Mouse (Mus musculus) liver, adult 2 months (tissue): ENCODE results near the gene Lingo3. TPM values are rescaled to one million over a fixed set of nuclear protein-coding genes. Genes with fewer than 3 reads are reported as not detected.
A peak's percentile ranks its signal among the peaks of the same experiment; 100 is the strongest.

ENCODE experiments used
- DNase-seq: peaks from one replicate; pipeline ENCODE4 v3.0.0-alpha.2; 2011; ENCODE audit warnings: low read depth, low spot score; ENCODE audit errors: extremely low read depth
- H3K27ac ChIP-seq: fragments of 200-500 bp; replicated peaks from 2 replicates; pipeline ENCODE4 v1.5.1; 2012; ENCODE audit warnings: low read depth, mild to moderate bottlenecking, control low read depth, inconsistent platforms, low read length; ENCODE audit not compliant: insufficient read depth
- H3K27me3 ChIP-seq: fragments of 200-500 bp; 2 replicates; pipeline ENCODE4 v1.6.1; 2012; ENCODE audit warnings: mild to moderate bottlenecking, moderate library complexity, low read length, inconsistent platforms; ENCODE audit not compliant: control insufficient read depth, insufficient read depth
- H3K36me3 ChIP-seq: fragments of 200-500 bp; 2 replicates; pipeline ENCODE4 v1.6.1; 2012; ENCODE audit warnings: low read length, inconsistent platforms; ENCODE audit not compliant: control insufficient read depth, insufficient read depth
- H3K4me1 ChIP-seq: fragments of 200-500 bp; 2 replicates; pipeline ENCODE4 v1.6.1; 2011; ENCODE audit warnings: low read length; ENCODE audit not compliant: control insufficient read depth, insufficient read depth
- H3K4me3 ChIP-seq: fragments of 200-500 bp; 2 replicates; pipeline ENCODE4 v1.5.1; 2011; ENCODE audit warnings: low read depth, mild to moderate bottlenecking, control low read depth, low read length, moderate library complexity; ENCODE audit not compliant: insufficient read depth
- H3K79me2 ChIP-seq: fragments of 200-500 bp; 2 replicates; pipeline ENCODE4 v1.6.1; 2012; ENCODE audit warnings: inconsistent platforms, mild to moderate bottlenecking, low read length, moderate library complexity; ENCODE audit not compliant: control insufficient read depth, insufficient read depth
- H3K9ac ChIP-seq: fragments of 200-500 bp; 2 replicates; pipeline ENCODE4 v1.6.1; 2012; ENCODE audit warnings: low read depth, mild to moderate bottlenecking, control low read depth, inconsistent platforms, low read length
- CTCF ChIP-seq: fragments of 200-500 bp; IDR thresholded peaks from 2 replicates; pipeline ENCODE4 v1.5.1; 2011; ENCODE audit warnings: low read depth, low read length, control low read depth
- POLR2A ChIP-seq: fragments of 200-500 bp; IDR thresholded peaks from 2 replicates; pipeline ENCODE4 v1.6.1; 2011; ENCODE audit warnings: low read length, control low read depth; ENCODE audit not compliant: insufficient read depth; ENCODE audit errors: extremely low read depth
- WGBS: fragments of 180-500 bp; shearing (Covaris S2); methylation state at CpG from one replicate; pipeline ENCODE4 v1.1.7; 2018; 5-methylcytosine and 5-hydroxymethylcytosine counted together
- polyA plus RNA-seq: library from polyadenylated mRNA; depleted of rRNA; stranded (reverse); fragments of >200 nt; gene quantifications from 2 replicates; pipeline ENCODE4 v1.2.3, GENCODE M21; 2012
- total RNA-seq: library from RNA; depleted of rRNA; stranded (reverse); fragments of >200 nt; gene quantifications from 2 replicates; pipeline ENCODE4 v1.2.3, GENCODE M21; 2014

Lingo3 gene
- total and polyA plus RNA-seq, 2 experiments: 0.05 TPM; not detected in 1

DNA sequence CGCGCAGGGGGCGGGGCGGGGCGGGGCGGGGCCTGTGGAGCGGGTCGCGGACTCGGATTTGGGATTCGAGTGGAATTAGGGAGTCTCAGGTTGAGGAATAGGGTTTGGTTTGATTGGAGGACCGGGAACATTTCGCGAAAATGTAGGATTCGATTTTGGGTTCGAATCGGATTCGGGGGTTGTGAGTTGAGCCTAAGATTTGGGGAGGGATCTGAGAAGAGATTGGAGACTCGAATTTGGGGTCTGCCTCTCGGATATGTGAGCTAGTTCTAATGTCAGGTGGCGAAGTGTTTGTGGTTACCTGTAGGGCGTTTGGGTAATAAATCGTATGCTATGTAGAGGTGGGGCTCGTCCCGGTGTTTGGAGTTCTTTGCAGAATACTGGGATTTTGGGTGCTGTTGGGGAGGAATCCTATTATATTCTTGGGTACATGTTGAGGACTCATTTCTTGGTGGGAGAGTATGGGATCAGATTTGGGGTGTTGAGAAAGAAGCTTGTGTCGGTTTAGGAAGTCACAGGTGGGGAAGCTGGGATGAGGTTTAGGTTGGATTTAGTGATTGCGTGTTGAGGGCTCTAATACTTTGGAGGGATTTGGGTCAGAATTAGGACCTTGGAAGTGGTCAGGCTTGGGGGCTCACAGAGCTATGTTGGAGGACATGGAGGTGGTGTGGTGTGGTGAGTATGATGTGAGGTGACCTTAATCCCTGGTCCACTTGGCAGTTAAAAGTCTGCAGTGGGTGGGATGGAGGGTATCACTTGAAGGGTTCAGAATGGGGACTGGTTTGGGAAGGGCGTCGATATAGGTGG lies 16.6 kb downstream of the Lingo3 start:
- no peak for TF ChIP-seq POLR2A
- TF ChIP-seq CTCF: no peak
- Histone ChIP-seq H3K27ac (peak overlapping the region; percentile 56), H3K79me2 (peaks cover 16% of the 10 kb centered on the region; the same call in 1 of the 2 replicates), H3K4me3 (peak overlapping the region; percentile 99), H3K4me1 (peaks cover 37% of the 10 kb centered on the region), H3K27me3 (no peaks in the 10 kb centered on the region), H3K9ac (peak overlapping the region; percentile 99), H3K36me3 (peaks cover 8% of the 10 kb centered on the region)
- peak; percentile 17 for DNase-seq
- 3% methylated on average over 29 of the region's 29 CpGs for WGBS

DNA sequence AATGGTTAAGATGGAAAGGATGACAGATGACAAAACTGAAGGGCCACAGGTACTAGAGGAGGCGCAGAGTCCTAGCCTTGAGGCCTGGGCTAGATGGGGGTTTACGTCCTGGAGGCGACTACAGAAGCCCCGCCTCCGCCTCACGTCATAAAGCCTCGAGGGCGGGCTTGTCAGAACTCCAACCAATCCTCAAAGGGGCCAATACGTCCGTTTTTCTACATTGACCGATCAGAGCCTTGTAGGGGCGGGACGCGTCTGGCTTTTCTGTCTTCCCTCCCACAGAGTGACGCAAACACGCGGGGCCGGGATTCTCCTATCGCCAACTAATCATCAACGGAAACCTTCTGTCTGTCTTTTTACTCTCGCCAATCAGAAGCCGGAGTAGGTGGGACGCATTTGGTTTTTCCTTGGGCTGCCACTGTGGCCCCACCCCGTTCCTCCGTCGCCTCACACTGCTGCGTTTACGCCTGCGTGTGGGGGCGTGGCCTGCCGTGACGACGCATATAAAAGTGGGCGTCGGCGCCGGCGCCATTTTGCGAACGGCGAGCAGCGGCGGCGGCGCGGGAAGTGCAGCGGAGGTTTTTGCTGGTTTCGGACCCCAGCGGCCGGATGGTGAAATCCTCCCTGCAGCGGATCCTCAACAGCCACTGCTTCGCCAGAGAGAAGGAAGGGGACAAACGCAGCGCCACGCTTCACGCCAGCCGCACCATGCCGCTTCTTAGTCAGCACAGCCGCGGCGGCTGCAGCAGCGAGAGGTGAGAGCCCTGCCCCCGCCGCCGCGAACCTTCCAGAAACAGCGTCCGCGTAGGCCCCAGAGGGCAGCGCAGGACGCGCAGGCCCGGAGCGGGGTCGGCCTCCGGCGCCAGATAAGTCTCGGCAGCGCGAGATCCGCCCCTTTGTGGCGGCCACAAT lies 17.4 kb downstream of the Lingo3 start, which contains the start of gene Oaz1:
Gene Oaz1 (plus strand): TSS at position 506 of the 912 bp plus-strand sequence.
- H3K27ac ChIP-seq: peak within 1 kb of the TSS; percentile 98
- no peaks in the 10 kb centered on the region for H3K27me3 ChIP-seq
- peak within 1 kb of the TSS; percentile 99 for H3K9ac ChIP-seq
- H3K4me1 ChIP-seq: peaks cover 37% of the 10 kb centered on the region
- peaks cover 8% of the 10 kb centered on the region for H3K36me3 ChIP-seq
- H3K4me3 ChIP-seq: peak within 1 kb of the TSS; percentile 99
- TF ChIP-seq CTCF: no peak
- TF ChIP-seq POLR2A: peak; percentile 89
- DNase-seq: peak; percentile 98
- H3K79me2 ChIP-seq: peaks cover 16% of the 10 kb centered on the region; the same call in 1 of the 2 replicates
- WGBS: under 1% methylated on average over 76 of the region's 82 CpGs

DNA sequence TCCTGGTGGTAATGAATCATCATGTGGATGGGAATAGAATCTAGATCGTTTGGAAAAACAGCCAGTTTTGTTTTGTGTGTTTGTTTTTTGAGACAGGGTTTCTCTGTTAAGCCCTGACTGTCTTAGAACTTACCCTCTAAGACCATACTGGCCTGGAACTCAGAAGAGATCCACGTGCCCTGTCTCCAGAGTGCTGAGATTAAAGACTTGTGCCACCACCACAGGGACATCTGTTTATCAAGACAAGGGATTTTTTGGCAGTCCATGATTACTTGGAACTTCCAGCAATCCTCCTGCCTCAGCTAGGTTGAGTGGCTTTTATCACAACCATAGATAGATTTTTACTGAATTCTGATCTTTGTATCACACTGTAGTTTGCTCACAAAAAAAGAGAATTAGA lies 19.0 kb downstream of the Lingo3 start:
- no peak overlapping the region; the same call in 1 of the 2 replicates for H3K9ac ChIP-seq

DNA sequence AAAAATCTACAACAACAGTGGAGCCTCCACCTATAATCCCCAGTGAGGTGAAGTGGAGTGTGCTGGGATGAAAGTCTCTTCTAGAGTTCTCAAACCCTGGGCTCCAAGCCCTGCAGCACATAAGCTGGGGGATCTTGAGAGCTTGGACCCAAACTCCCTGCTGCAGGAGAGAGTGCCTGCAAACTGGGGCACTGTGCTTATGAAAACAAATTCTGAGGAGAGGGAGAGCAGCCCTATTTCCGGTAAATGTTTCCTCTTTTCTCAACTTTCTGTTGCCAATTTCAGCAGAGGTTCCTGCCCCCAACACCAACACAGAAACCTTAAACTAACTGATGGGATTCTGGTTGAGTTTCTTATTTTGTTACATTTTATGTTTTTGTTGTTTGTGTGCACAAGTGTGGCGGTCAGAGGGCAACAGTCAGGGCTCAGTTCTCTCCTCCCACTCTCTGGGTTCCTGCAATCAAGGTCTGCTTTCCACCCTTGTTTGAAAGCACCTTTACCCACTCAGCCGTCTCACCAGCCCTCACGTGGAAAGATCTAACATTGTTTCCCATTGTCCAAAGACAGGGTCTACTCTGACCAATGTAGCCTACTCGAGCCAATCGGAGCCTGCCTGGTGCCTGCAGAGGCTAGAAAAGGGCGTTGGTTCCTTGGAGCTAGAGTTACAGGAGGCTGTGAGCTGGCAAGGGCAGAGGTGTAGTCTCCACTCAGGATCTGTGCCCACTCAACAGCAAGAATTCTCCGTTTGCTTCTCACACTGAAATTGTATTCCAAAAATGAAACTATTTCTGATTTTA lies 19.8 kb downstream of the Lingo3 start:
- 14% methylated on average over 8 of the region's 8 CpGs for WGBS
- H3K36me3 ChIP-seq: no peaks in the 10 kb centered on the region; the same call in 1 of the 2 replicates
- H3K4me3 ChIP-seq: no peak overlapping the region
- peak overlapping the region; percentile 84 for H3K27ac ChIP-seq
- peak overlapping the region; percentile 49 for H3K9ac ChIP-seq
- H3K4me1 ChIP-seq: peaks cover 22% of the 10 kb centered on the region
- H3K79me2 ChIP-seq: peaks cover 16% of the 10 kb centered on the region; the same call in 1 of the 2 replicates
- DNase-seq: peak; percentile 74
- no peak for TF ChIP-seq CTCF
- no peak for TF ChIP-seq POLR2A
- H3K27me3 ChIP-seq: no peaks in the 10 kb centered on the region

More for the DNA sequence above, 19.0 kb downstream of the Lingo3 start:
- Histone ChIP-seq H3K27me3 (no peaks in the 10 kb centered on the region), H3K27ac (peak overlapping the region; percentile 84; the same call in 1 of the 2 replicates), H3K36me3 (peaks cover 7% of the 10 kb centered on the region), H3K79me2 (peaks cover 16% of the 10 kb centered on the region; the same call in 1 of the 2 replicates), H3K4me1 (peaks cover 29% of the 10 kb centered on the region), H3K4me3 (no peak overlapping the region)
- peak; percentile 21 for DNase-seq
- TF ChIP-seq POLR2A (no peak), CTCF (no peak)
- WGBS: 46% methylated on average over 2 of the region's 2 CpGs

DNA sequence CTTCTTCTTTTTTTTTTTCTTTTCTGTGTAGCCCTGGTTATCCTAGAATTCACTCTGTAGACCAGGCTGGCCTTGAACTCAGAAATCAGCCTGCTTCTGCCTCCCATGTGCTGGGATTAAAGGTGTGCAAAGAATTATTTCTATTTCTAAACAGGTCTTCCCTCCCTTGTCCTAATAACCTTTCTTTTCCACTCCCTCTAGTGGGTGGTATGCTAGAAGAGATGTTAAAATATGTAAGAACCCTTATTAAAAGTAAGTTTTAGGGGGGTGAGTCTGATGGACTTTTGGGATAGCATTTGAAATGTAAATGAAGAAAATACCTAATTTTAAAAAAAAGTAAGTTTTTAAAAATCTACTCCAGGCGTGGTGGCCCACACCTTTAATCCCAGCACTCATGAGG lies 20.5 kb downstream of the Lingo3 start:
- TF ChIP-seq POLR2A (no peak), CTCF (no peak)
- WGBS: 94% methylated on average over 1 of the region's 1 CpGs
- H3K4me3 ChIP-seq: no peak overlapping the region
- no peaks in the 10 kb centered on the region for H3K27me3 ChIP-seq
- H3K9ac ChIP-seq: no peak overlapping the region
- H3K27ac ChIP-seq: no peak overlapping the region
- H3K36me3 ChIP-seq: no peaks in the 10 kb centered on the region
- H3K79me2 ChIP-seq: peaks cover 16% of the 10 kb centered on the region; the same call in 1 of the 2 replicates
- DNase-seq: peak; percentile 17
- H3K4me1 ChIP-seq: peaks cover 22% of the 10 kb centered on the region
